Mouse (Mus musculus) layer of hippocampus, adult 18-20 months (tissue): ENCODE results near the gene Zswim4. TPM values are rescaled to one million over a fixed set of nuclear protein-coding genes. Genes with fewer than 3 reads are reported as not detected.

ENCODE experiments used
- DNase-seq, 2 experiments: peaks; one replicate each; pipeline ENCODE4 v3.0.0; 2022; ENCODE audit warnings: low spot score in 2 of 2
- total RNA-seq, 2 experiments: library from RNA; stranded (reverse); gene quantifications; 2 replicates each; pipeline ENCODE4 v1.2.3; 2021

The Zswim4 gene
- total RNA-seq, 2 experiments from 2014 or later: 17.0 to 17.3 TPM

DNA sequence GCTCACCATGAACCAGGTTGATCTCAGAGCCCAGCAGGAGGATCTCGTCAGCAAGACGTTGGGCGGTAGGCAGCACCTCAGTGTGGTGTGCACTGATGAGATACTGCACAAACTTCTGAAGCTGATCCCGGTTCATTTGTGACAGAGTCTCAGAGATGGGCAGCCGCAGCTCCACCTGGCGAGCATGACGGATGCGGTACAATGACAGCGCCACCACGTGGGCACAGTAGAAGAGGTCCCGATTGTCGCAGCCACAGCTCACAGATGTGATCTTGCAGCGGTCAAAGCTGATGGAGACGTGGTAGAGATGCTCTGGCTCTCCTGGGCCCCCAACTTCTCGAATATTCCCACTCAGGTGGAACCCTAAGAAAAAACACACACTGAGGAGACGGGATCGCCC is 6.1 kb downstream of the Zswim4 start:
- DNase-seq: no peak

DNA sequence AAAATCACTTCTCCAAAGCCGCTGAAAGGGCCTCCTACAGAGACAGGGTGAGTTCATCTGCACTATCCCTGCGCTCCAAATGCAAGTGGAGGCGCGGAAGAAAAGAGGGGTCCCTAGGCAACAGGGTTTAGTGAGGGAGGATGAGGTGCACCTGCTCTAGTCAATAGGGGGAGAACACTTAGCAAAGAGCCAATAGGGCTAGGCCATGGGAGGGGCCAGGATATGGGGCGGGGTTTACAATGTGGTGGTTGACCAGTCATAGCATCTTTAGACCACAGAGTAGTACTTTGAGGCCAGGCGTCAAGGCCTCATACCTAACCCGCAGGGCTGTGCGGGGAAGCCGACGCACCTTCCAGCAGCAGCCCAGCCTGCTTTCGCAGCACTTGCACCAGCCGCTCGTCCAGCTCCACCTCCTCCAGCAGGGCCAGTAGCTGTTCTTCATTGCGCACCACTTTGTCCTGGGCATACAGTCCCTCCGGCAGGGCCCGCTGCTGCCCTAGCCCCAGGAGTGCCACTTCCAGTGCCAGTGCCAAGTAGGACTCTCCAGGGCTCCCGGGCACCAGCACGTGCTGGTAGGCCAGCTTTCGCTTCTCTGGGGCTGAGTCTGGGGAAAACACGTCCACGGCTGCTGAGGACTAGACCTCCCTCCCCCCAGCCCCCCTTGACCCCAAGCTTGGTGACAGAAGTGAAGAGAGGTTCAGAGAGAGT is 13.4 kb downstream of the Zswim4 start:
- DNase-seq: peak in 1 of 2 experiments; percentile 60

DNA sequence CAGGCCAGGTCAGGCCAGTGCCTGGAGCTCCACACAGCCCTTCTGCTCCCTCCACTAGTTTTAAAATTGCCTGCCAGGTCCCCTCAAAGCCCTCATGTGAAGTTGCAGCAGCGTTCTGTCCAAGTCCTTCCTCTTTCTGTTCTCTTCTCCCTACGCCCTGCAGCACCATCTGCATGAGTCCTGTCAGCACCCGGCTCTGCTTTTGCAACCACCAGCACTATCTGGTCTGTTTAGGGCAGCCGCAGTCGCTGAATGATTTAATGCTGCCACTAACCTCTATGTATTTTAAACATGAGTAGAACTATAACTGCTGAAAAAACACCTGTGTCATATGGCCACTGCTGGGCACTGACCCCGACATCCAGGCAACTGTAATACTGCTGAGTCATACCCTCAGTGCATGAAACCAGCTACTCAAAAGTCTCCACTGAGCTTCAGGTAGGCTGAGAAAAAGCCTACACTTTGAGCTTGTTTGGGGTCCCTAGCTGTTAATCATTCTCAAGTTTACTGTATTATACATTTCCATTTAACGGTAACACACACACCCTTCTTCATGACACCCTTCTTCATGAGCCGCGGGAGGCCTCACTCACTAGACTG is 14.2 kb downstream of the Zswim4 start:
- peak in 1 of 2 experiments; percentile 74 for DNase-seq

DNA sequence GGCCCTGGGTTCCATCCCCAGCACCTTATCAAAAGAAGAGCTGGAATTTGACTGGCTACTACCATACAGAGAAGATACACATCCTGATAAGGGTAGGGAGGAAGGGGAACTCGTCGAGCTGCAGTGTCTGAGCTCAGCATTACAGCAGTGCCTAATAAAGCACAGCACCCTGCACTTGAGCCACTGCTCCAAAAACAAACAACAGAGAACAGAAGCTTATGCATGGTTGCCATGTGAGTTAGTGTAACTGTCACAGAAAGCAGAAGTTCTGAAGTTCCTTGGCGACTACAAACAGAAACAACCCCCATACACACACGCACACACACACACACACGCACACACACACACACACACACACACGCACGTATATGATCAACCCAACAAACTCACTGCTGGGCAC is 16.8 kb downstream of the Zswim4 start:
- DNase-seq: no peak

DNA sequence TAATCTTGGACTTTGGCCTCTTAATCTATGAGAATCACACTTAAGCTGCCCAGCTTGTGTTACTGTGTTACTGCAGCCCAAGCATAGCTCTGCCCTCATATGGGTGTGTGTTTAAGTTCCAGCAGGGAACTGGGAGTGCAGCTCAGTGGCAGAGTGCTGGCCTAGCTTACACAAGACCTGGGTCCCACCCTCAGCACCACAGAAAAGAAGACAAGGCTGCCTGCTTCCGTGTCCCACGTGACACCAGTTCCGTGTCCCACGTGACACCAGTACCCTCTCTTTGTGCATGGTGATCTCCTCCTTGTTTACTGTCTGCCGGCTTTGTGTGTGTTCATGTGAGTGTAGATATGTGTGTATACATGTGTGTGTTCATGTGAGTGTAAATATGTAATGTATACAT is 18.7 kb downstream of the Zswim4 start:
- no peak for DNase-seq

DNA sequence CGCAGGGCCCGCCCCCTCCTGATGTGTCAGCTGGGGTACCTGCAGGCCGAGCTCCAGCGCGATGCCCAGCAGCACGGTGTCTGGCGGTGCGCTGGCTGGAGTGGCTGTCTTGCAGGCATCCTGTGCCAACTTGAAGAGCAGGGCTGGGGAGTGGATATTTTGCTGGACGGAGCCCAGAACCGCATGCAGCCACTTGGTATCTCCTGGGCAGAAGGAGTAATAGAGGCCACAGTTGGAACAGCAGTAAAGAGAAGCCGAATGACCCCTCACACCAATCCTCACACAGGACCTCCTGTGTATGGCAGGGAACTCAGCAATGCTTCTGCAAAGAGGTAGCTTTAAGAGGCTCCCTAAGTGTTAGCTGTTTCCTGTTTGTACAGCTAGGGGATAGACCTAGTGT is 19.6 kb downstream of the Zswim4 start:
- DNase-seq: no peak

DNA sequence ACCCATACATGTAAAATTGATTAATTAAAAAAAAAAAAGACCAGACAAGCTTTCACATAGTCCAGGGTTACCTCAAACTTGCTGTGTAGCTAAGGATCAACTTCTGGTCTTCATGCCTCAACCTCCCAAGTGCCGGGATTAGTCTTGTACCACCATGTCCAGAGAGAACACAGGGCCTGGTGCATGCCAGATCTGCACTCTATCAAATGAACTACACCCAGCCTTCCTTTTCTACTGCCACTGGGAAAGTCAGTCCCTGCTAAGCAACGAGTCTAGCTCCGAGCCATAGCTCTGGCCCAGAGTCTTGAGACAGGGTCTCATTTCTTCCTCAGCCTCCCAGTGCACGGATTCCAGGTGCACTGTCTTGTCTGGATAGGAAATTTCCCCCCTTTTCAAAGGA is 23.6 kb downstream of the Zswim4 start:
- DNase-seq: no peak

DNA sequence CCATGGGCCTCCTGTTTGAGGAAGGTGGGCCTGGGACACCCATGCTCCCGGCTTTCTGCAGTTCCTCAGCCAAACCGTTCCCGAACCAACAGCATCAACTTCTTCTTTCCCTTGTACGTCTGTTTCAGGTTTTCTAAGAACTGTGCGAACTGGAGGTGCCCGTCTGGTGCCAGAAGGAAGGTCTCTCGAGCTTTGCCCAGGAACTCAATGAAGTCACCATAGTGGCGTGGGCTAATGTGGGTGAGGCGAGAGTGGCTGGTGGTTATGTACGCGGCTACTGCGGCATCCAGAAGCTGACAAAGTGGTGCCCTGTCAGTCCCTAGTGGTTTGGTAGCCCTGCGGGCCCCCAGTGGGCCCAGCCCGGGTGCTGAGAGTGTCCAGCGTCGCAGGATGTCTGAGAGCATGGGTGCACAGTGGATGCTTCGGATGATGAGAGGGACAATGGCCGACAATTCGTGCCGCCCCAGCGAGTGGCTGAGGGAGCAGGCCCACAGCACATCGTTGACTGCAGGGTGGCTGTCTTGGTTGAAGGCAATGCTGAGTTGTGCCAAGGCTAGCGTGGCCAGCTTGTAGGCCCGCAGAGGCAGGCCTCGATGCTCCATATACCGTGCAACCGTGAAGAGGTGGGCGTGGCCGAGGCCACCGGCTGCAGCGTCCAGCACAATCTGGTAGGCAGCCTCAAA is 24.8 kb downstream of the Zswim4 start:
- no peak for DNase-seq

DNA sequence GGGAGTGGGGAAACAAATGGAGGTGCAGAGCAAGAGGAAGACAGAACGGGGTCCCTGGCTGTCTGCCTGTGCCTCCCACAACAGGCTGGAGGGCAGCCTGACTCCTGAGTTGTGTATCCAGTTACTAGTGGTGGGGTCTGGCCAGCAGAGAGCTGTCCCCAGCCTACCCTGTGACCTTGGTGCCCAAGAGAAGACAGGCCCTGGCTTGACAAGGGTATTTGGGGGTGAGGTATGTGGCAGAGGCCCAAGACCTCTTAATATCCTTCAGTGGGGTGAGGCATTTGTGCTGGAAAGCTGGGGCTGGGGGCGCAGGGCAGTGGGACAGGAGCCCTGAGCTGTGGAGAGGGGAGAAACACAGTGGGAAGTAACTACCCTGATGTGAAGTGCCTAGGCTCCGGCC is 25.7 kb downstream of the Zswim4 start:
- no peak for DNase-seq

DNA sequence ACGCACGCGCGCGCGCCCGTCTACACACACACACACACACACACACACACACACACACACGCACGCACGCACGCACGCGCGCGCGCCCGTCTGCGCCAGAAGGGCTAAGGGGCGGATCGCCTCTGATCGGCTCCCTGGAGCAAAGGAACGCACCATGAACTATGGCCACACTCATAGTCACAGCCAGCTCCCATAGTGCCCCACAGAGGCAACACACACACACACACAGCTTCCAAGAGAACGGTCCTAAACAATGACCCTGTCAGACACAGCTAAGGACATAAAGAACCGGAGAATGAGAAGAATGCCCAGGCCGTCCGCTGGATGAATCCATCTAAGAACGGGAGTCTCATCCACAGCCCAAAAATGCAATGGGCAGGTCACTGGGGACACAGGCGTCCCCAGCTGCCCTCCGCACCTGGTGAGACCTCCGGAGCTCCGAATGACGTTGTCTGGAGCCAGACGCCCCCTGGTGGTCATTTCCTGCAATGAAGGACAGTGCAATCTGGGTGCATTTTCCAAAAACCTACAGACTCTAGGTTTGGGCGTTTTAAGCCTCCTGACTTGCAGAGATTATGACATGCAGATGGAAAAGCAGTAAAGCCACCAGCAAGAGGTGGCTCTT is 26.6 kb downstream of the Zswim4 start:
- DNase-seq: peak; percentile 66 to 89

DNA sequence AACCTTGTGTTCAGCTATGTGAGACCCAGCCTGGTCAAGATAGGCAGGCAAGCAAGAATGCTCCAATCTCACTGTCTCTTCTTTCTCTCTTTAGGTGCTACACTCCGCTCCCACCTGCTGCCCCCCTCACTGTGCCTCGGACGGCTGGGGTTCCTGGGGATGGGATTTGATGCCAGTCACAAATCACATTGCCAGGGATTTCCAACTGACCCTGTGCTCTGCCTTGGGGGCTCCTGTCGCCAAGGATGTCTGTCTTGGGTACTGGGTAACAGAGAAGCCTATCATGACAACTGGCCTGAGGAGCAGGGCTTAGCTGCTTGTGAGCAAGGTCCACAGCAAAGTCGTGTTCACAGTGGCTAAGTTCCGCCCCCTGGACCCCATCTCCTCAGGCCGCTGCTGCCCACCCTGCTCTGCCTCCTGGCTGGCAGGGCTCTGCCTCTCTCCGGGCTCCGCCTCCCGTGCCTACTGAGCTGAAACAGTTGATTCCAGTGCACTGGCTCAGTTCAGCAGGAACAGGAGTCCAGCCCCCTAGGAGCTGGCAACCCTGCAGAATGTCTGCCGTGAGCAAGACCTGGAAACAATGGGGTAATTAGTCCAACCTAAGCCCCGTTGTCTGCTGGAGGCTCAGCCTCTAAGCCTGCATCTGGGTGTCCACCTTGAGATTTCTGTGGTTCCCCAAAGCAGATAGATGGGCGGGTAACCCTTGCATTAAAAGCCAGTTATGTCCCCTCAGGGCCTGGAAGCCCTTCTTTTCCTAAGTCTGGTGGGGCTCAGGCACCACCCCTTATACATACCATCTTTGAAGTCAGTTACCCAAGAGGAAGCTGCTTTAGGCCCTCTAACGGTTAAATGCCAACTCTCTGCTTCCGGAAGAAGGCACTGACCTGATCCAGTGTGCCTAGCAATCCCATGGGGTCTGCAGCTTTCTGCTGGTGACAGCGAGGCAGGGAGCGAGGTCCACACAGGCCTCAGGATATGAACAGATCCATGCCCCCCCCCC is 28.2 kb downstream of the Zswim4 start:
- DNase-seq: no peak

DNA sequence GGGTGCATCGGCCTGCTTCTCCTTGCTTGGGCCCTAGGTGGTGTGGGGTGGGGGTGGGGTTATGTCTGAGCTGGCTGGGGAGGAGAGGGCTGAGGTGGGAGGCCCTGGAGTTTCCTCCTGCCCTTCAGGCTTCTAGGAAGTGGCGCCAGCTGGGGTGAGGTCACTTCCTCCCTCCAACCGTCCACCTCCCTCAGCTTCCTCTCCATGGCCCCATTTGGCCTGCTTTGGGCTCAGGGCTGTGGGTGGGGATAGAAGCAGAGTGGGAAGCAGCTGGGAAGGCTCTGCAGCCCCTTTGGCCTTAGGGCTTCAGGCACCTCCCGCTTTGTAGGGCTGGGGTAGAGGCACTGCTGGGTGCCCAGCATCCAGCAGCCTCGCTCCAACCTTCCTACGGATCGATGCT is 29.0 kb downstream of the Zswim4 start:
- no peak for DNase-seq

DNA sequence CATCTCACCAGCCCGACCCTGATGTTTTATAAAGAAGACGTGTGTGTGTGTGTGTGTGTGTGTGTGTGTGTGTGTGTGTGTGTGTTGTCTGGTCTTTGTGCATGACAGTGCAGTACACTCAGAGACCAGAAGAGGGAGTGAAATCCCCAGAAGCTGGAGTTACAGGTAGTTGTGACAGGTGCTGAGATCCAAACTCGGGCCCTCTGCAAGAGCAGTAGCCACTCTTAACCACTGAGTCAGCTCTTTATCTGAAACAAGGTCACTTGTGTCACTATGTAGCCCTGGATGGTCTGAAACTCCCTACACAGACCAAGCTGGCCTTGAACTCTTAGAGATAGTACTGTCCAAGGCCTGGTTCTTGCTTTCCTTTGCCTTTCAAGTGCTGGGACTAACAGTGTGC is 30.2 kb downstream of the Zswim4 start:
- DNase-seq: no peak

DNA sequence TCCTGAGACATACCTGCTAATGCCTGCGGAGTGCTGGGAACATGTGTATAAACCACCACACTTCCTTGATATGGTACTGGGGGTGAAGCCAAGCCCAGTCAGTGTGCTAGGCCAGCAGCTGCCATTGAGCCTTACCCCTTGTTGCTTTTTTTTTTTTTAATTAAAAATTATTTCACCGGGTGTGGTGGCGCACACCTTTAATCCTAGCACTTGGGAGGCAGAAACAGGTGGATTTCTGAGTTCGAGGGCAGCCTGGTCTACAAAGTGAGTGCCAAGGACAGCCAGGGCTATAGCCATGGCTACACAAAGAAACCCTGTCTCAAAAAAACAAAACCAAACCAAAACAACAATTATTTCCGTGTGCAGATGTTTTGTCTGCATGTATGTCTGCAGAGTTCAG is 31.8 kb downstream of the Zswim4 start:
- DNase-seq: no peak

DNA sequence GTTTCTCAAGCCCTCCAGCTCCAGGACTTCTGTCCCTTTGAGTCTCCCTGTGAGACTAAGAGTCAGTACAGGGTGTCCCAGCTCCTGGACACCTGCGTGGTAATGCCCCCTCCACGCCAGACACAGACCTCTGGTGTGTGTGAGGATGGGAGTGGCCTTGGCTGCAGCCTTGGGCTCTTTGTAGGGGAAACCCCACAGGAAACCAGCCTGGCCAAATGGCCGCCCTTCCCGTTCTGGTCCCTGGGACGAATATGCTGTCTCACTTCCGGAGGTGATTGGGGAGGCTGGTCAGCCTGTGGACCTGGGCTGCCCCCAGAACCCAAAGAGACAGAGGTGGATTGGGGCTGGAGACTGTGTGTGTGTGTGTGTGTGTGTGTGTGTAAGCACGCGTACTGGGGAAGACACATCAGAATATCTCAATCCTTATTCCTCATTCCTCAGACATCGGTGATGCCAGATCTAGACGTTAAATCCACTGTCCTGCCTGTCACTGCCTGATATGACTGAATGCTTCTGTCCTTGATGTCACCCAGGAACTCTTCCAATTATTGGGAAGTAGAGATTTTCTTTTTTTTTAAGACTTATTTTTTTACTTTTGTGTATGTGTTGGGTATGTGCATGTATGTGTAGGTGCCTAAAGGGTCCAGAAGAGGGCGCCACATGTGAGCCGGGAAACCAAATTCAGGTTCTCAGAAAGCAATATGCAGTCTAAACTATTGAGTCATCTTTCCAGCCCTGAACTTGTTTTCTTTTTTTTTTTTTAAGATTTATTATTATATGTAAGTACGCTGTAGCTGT is 32.7 kb downstream of the Zswim4 start:
- peak in 1 of 2 experiments; percentile 36 for DNase-seq

DNA sequence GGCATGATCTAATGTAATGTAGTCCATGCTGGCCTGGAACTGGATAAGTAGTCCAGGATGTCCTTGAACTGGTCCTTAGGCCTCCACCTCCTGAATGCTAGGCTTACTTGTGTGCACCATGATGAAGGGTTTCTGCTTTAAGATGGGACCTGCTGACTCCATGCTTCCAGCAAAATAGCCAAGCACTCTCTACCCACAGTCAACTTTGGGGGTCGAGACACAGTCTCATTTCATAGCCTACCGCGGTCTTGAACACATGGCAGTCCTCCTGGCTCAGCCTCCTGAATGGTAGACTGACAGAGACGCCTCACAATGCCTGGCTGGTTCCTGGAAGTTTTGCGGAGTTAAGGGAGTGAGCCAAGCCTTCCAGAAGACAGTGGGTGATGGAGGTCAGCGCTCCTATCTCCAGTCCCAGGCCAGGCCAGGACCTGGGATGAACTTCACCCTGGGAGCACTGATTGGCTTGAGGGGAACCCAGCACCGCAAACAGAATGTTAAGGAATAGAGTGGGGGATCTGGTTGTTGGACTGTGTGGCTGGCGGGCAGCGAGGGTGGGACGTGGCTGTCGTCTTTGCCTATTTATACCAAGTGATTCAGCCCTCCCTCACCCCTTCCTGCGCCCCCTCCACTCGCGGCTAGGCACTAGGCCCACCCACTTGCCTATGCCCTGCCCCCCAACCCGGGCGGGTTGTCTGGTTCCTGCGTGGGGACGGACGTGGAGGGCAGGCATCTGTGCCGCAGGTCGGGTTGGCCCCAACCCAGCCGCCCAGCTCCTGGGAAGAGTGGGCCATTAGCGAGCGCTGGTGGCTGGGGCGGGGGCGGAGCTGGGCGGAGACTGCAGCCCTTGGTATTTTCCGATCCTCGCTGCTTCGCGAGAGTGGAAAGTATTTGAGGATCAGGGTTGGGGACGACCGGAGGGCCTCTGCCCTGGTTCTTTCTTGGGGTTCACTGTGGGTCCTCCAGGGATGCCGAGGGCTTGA is 33.6 kb downstream of the Zswim4 start:
- peak in 1 of 2 experiments; percentile 71 for DNase-seq

DNA sequence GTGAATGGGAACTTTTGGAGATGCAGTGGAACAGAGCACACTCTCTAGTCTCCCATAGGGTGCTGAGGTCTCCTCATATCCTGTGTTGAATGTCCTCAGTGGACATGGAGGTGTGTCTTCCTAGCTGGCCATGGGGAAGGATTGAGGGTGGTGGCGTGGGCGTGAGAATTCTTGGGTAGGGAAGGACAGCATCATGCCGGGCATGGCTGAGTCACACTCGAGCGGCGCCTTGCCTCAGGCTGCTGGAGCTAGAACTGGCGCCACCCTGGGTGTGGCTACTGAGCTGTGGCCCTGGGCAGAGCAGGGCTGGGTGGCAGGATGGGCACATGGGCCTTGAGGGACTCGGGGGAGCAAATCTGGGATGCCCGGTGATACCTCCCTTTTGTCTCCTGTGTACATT is 34.4 kb downstream of the Zswim4 start:
- peak in 1 of 2 experiments; percentile 19 for DNase-seq

DNA sequence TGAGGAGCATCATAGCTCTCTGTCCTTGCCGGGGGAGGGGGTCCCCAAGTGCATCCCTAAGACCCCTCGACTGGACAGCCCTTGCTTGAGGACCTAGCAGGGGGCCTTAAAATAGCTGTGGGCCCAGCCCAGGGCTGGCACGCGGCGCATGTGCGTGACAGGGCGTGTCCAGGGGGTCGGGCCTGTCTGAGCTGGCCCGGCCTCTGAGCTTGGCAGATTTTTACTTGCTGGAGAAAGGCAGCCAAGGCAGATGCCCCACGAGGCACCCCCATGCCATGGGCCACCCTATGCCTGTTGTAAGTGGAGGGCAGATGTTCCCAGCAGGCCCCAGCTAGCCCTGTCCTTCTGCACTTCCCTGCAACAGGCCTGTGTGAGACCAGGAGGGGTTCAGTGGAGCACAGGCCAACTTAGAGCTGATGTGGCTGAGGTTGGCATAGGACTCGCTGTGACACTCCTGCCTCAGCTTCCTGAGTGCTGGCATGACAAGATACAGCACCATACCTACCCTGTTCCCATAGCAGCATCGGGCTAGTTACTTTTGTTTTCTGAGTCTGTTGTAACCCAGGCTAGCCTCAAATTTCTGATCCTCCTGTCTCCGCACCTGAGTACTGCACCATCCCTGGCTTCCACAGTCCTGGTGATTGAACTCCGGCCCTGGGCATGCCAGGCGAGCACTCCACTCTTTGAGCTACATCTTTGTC is 35.2 kb downstream of the Zswim4 start:
- DNase-seq: peak in 1 of 2 experiments; percentile 21
